Mouse (Mus musculus) MEL (cell line): ENCODE results near the gene Gm49661. TPM values are rescaled to one million over a fixed set of nuclear protein-coding genes. Genes with fewer than 3 reads are reported as not detected.

ENCODE experiments used
- DNase-seq: peaks from one replicate; pipeline ENCODE4 v3.0.0; 2011; ENCODE audit warnings: low read depth, low spot score
- H3K27ac ChIP-seq: 2 replicates; pipeline ENCODE4 v1.5.1; 2012; ENCODE audit warnings: low read depth, mild to moderate bottlenecking, control low read depth, low read length, moderate library complexity; ENCODE audit not compliant: control insufficient read depth
- H3K27me3 ChIP-seq, 2 experiments: fragments of 150-350 bp in 1 of 2; sonication (generic) in 1 of 2; 2 replicates each; pipeline ENCODE4 v1.6.1; 2012; ENCODE audit warnings: low read length in 2 of 2, mild to moderate bottlenecking in 2 of 2, improper control_type of control experiment in 1 of 2, moderate library complexity in 1 of 2; ENCODE audit not compliant: insufficient read depth in 2 of 2, control insufficient read depth in 1 of 2
- H3K36me3 ChIP-seq, 2 experiments: 2 replicates each; pipeline ENCODE4 v1.6.1; 2012 to 2014; ENCODE audit warnings: low read length in 2 of 2, improper control_type of control experiment in 1 of 2, inconsistent platforms in 1 of 2, mild to moderate bottlenecking in 1 of 2; ENCODE audit not compliant: insufficient read depth in 2 of 2, control insufficient read depth in 1 of 2
- H3K4me1 ChIP-seq, 2 experiments: fragments of 150-350 bp in 1 of 2; sonication (generic) in 1 of 2; 2 replicates each; pipeline ENCODE4 v1.6.1; 2012; ENCODE audit warnings: low read length in 2 of 2, improper control_type of control experiment in 1 of 2, mild to moderate bottlenecking in 1 of 2; ENCODE audit not compliant: insufficient read depth in 2 of 2, control insufficient read depth in 1 of 2
- H3K4me3 ChIP-seq, 2 experiments: fragments of 150-350 bp in 1 of 2; sonication (generic) in 1 of 2; 2 replicates each; pipeline ENCODE4 v1.5.1; 2012; ENCODE audit warnings: low read depth in 2 of 2, low read length in 2 of 2, mild to moderate bottlenecking in 2 of 2, moderate library complexity in 2 of 2, control low read depth in 1 of 2, improper control_type of control experiment in 1 of 2; ENCODE audit not compliant: control insufficient read depth in 1 of 2, insufficient read depth in 1 of 2
- H3K79me2 ChIP-seq: 2 replicates; pipeline ENCODE4 v1.6.1; 2012; ENCODE audit warnings: mild to moderate bottlenecking, low read length, moderate library complexity; ENCODE audit not compliant: control insufficient read depth, poor library complexity, insufficient read depth
- H3K9ac ChIP-seq: 2 replicates; pipeline ENCODE4 v1.6.1; 2012; ENCODE audit warnings: low read depth, mild to moderate bottlenecking, control low read depth, low read length, moderate library complexity; ENCODE audit not compliant: control insufficient read depth, poor library complexity, severe bottlenecking
- H3K9me3 ChIP-seq: fragments of 150-350 bp; sonication (generic); replicated peaks from 2 replicates; pipeline ENCODE4 v1.6.1; 2012; ENCODE audit warnings: mild to moderate bottlenecking, low read length, improper control_type of control experiment, moderate library complexity; ENCODE audit not compliant: insufficient read depth
- CHD2 ChIP-seq: IDR thresholded peaks from 2 replicates; pipeline ENCODE4 v1.6.1; 2011; ENCODE audit warnings: low read length, improper control_type of control experiment
- ELF1 ChIP-seq: IDR thresholded peaks from 2 replicates; pipeline ENCODE4 v1.6.1; 2014; ENCODE audit warnings: low read depth, mild to moderate bottlenecking, inconsistent platforms, low read length, improper control_type of control experiment, moderate library complexity
- KAT2A ChIP-seq: conservative IDR thresholded peaks from 2 replicates; pipeline ENCODE4 v1.6.1; 2012; ENCODE audit warnings: low read depth, low read length, improper control_type of control experiment, inconsistent platforms
- MAX ChIP-seq: IDR thresholded peaks from 2 replicates; pipeline ENCODE4 v1.6.1; 2011; ENCODE audit warnings: low read length, improper control_type of control experiment
- MAZ ChIP-seq: IDR thresholded peaks from 2 replicates; pipeline ENCODE4 v1.6.1; 2012; ENCODE audit warnings: low read depth, mild to moderate bottlenecking, inconsistent platforms, low read length, improper control_type of control experiment
- MXI1 ChIP-seq: IDR thresholded peaks from 2 replicates; pipeline ENCODE4 v1.6.1; 2011; ENCODE audit warnings: mild to moderate bottlenecking, low read depth, low read length, improper control_type of control experiment
- MYC ChIP-seq: IDR thresholded peaks from 2 replicates; pipeline ENCODE4 v1.6.1; 2011; ENCODE audit warnings: low read depth, mild to moderate bottlenecking, low read length, improper control_type of control experiment, moderate library complexity
- RAD21 ChIP-seq: IDR thresholded peaks from 2 replicates; pipeline ENCODE4 v1.6.1; 2011; ENCODE audit warnings: mild to moderate bottlenecking, low read depth, low read length, improper control_type of control experiment
- RCOR1 ChIP-seq: IDR thresholded peaks from 2 replicates; pipeline ENCODE4 v1.6.1; 2012; ENCODE audit warnings: low read depth, mild to moderate bottlenecking, inconsistent platforms, low read length, improper control_type of control experiment
- SIN3A ChIP-seq: IDR thresholded peaks from 2 replicates; pipeline ENCODE4 v1.6.1; 2012; ENCODE audit warnings: low read length, improper control_type of control experiment, inconsistent platforms
- TAL1 ChIP-seq: IDR thresholded peaks from 2 replicates; pipeline ENCODE4 v1.6.1; 2012; ENCODE audit warnings: mild to moderate bottlenecking, inconsistent platforms, low read length, moderate library complexity, mixed read lengths
- TCF12 ChIP-seq: IDR thresholded peaks from 2 replicates; pipeline ENCODE4 v1.6.1; 2014; ENCODE audit warnings: low read depth, mild to moderate bottlenecking, inconsistent platforms, low read length, improper control_type of control experiment, moderate library complexity
- USF1 ChIP-seq: IDR thresholded peaks from 2 replicates; pipeline ENCODE4 v1.6.1; 2014; ENCODE audit warnings: low read depth, mild to moderate bottlenecking, inconsistent platforms, low read length, improper control_type of control experiment, moderate library complexity
- USF2 ChIP-seq, 2 experiments: IDR thresholded peaks; 2 replicates each; pipeline ENCODE4 v1.6.1; 2011 to 2012; ENCODE audit warnings: improper control_type of control experiment in 2 of 2, low read length in 2 of 2, borderline replicate concordance in 1 of 2, inconsistent platforms in 1 of 2, low read depth in 1 of 2, mild to moderate bottlenecking in 1 of 2; ENCODE audit not compliant: insufficient read depth in 1 of 2
- ZC3H11A ChIP-seq: IDR thresholded peaks from 2 replicates; pipeline ENCODE4 v1.6.1; 2012; ENCODE audit warnings: low read depth, mild to moderate bottlenecking, inconsistent platforms, low read length, improper control_type of control experiment
- ZMIZ1 ChIP-seq: IDR thresholded peaks from 2 replicates; pipeline ENCODE4 v1.6.1; 2012; ENCODE audit warnings: low read depth, mild to moderate bottlenecking, inconsistent platforms, low read length, improper control_type of control experiment, moderate library complexity
- ZNF384 ChIP-seq: IDR thresholded peaks from 2 replicates; pipeline ENCODE4 v1.6.1; 2012; ENCODE audit warnings: low read depth, mild to moderate bottlenecking, inconsistent platforms, low read length, improper control_type of control experiment
- polyA plus RNA-seq, 2 experiments: library from polyadenylated mRNA; stranded (reverse) in 1 of 2; unstranded in 1 of 2; fragments of >175 nt in 1 of 2; fragments of >200 nt in 1 of 2; gene quantifications; 2 replicates each; pipeline versions ENCODE4 v1.2.1 to v1.2.4; 2012; ENCODE audit warnings: low replicate concordance in 2 of 2, low read depth in 1 of 2; ENCODE audit not compliant: insufficient read length in 2 of 2, insufficient read depth in 1 of 2, missing spikeins in 1 of 2
- total RNA-seq: library from RNA; depleted of rRNA; stranded (reverse); fragments of 300-350 nt; gene quantifications from 2 replicates; pipeline ENCODE4 v1.2.3, GENCODE M21; 2012

The Gm49661 gene
- total and polyA plus RNA-seq, 3 experiments, result 4.7 TPM; not detected in 2

- H3K27me3 ChIP-seq, result no peaks in the 10 kb centered on the region
- no peak overlapping the region for H3K9ac ChIP-seq
- no peak overlapping the region for H3K4me3 ChIP-seq
- H3K27ac ChIP-seq, result no peak overlapping the region
- no peak for DNase-seq
- H3K9me3 ChIP-seq, result no peaks in the 10 kb centered on the region
- H3K4me1 ChIP-seq, result peaks cover 0 to 11% of the 10 kb centered on the region in 2 experiments; a peak in 3 of 4 replicates
- no peaks in the 10 kb centered on the region; the same call in 1 of the 2 replicates for H3K79me2 ChIP-seq
- H3K36me3 ChIP-seq, result peaks cover 0 to 1% of the 10 kb centered on the region in 2 experiments; a peak in 1 of 4 replicates
- TF ChIP-seq ZMIZ1, result no peak
- no peak for TF ChIP-seq KAT2A
- TF ChIP-seq SIN3A, result no peak
- TF ChIP-seq TAL1, result no peak
- no peak for TF ChIP-seq MAZ
- TF ChIP-seq RAD21, result no peak
- no peak for TF ChIP-seq ZC3H11A
- TF ChIP-seq MAX, result no peak
- TF ChIP-seq USF2 (IDR thresholded peaks at IDR 0.05; ENCODE audit: borderline replicate concordance in 1 of 2, insufficient read depth in 1 of 2, low read depth in 1 of 2, low read length in 2 of 2), result no peak
- TF ChIP-seq TCF12, result no peak
- TF ChIP-seq MYC, result no peak
- no peak for TF ChIP-seq ELF1
- TF ChIP-seq CHD2, result no peak
- no peak for TF ChIP-seq ZNF384
These were observed 25.1 kb upstream of the Gm49661 start for GRCm38 (mm10) chr8:84994375-84994774.

DNA sequence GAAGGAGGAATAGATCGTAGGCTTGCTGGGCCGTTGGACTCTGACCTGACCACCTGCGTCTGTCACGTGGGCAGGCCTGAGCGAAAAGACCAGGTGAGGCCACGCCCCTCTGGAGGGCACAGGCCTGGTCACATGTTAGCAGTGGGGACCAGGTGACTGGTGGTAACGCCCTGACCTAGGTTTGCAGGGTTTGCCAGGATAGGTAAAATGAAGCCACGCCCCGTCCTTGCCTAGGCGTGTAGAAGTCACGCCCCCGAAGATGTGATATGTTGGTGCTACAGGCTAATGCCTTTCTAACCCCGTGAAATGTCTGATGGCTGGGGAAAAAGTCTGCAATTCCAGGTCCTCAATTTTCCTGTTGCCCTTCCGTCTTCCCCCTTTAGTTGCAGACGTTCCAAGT is 21.6 kb upstream of the Gm49661 start:
- H3K4me3 ChIP-seq, result peak overlapping the region; percentile 75 to 81
- peak overlapping the region; percentile 80 for H3K9ac ChIP-seq
- H3K36me3 ChIP-seq, result peaks cover 0 to 9% of the 10 kb centered on the region in 2 experiments; a peak in 2 of 4 replicates
- no peaks in the 10 kb centered on the region; the same call in 1 of the 2 replicates for H3K79me2 ChIP-seq
- no peaks in the 10 kb centered on the region for H3K9me3 ChIP-seq
- TF ChIP-seq USF1 (0 out of 2 replicates have a peak, but pooled peaks have one; percentile 4), RCOR1 (no peak), ZMIZ1 (0 out of 2 replicates have a peak, but pooled peaks have one; percentile 4), MXI1 (0 out of 2 replicates have a peak, but pooled peaks have one; percentile 16)
- TF ChIP-seq, all 39 proteins: peak for 3
- no peak for DNase-seq
- no peaks in the 10 kb centered on the region for H3K27me3 ChIP-seq
- H3K27ac ChIP-seq, result no peak overlapping the region; the same call in 1 of the 2 replicates
- peaks cover 0 to 21% of the 10 kb centered on the region in 2 experiments; a peak in 3 of 4 replicates for H3K4me1 ChIP-seq
